Mouse (Mus musculus) cerebellum, adult 2 months (tissue): ENCODE results near the gene Pogk.

Experiments
- CTCF ChIP-seq: fragments of 200-500 bp; IDR thresholded peaks from 2 replicates; pipeline ENCODE4 v1.5.1; 2011; ENCODE audit warnings: low read depth, mild to moderate bottlenecking, control low read depth, low read length, moderate library complexity, borderline replicate concordance; ENCODE audit not compliant: insufficient read depth
- POLR2A ChIP-seq: fragments of 200-500 bp; IDR thresholded peaks from 2 replicates; pipeline ENCODE4 v1.6.1; 2011; ENCODE audit warnings: low read length, control low read depth, borderline replicate concordance; ENCODE audit not compliant: insufficient read depth

- TF ChIP-seq CTCF (no peak), POLR2A (no peak)
Observed at GRCm38 (mm10) chr1:166409177-166409700, 424 bp downstream of the Pogk start.
